Mouse (Mus musculus): ENCODE data around the gene Kpna4.

The Kpna4 gene

GRCm38 (mm10) chr3:69126509-69127345 lies at the start of gene Kpna4:
TSS of gene Kpna4 (minus strand) at chr3:69127113.
- DNase-seq = peak; percentile 89 to 92

DNA sequence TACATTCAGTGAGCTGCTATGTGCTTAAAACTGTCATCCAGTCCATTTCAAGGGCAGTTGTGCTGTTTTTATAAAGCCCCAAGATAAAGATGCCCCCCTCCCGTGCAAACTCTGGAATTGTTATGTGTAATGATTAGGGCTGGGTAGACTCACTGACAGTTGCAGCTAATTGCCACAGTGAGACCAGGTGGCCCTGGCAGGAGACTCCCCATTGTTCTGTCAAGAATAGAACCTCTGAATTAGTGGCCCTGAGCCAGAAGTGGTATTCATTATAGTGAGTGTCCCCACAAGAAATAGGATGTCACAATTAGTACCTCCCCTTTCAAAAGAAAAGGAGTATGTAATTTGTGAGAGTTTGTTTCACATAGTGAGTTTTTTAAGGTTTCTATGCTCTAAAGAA lies 48.3 kb upstream of the Kpna4 start:
- peak; percentile 32 to 38 for DNase-seq

DNA sequence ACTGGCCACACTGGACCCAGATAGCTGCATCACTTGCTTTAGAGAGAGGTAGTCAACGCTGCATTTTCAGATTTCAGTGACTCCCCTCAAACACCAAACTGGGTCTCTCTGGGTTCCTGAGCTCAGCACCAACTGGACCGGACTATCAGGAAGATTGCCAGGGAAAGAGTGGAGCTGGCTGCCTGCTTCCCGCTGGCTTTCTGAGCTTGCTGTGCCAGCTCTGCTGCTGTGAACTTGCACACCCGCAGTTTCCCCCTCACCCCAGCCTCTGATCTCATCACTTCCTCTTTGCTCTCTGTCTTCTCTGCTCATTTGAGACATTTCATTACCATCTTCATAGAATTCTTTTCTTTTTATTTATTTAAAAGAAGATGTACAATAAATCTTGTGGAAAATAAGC lies 44.2 kb upstream of the Kpna4 start:
- peak; percentile 43 to 45 for DNase-seq

DNA sequence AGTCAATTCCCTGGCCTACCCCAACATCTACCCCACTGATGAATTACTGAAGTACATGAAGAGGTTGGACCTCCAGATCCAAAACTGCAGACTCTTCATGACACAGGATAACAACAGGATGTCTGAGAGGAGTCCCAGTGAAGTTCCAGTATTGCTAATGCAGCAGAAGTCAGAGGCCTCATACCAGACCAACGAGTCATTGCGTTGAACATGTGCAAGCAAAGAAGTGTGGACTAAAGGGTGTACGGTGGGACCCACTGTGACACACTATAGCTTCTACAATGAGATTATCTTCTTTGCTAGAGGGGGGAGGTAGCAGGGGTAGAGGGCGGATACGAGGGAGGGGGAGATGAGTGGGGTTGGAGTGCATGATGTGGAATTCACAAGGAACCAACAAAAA lies 42.9 kb upstream of the Kpna4 start:
- no peak for DNase-seq

- no peak for DNase-seq
These were observed 41.8 kb upstream of the Kpna4 start for GRCm38 (mm10) chr3:69168724-69169123.

GRCm38 (mm10) chr3:69163057-69163456 lies 36.1 kb upstream of the Kpna4 start:
- no peak for DNase-seq

DNA sequence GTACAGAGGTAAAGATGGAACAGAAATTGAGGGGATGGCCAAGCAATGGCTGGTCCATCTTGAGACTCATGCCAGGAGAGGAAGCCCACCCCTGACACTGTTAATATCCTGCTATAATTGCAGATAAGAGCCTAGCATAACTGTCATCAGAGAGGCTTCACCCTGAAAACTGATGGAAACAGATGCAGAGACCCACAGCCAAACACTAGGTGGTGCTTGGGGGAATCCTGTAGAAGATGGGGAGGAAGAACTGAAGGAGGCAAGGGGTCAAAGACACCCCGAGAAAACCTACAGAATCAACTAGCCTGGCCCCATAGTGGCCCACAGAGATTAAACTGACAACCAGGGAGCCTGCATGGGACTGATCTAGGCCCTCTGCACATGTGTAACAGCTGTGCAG lies 33.5 kb upstream of the Kpna4 start:
- DNase-seq = no peak

DNA sequence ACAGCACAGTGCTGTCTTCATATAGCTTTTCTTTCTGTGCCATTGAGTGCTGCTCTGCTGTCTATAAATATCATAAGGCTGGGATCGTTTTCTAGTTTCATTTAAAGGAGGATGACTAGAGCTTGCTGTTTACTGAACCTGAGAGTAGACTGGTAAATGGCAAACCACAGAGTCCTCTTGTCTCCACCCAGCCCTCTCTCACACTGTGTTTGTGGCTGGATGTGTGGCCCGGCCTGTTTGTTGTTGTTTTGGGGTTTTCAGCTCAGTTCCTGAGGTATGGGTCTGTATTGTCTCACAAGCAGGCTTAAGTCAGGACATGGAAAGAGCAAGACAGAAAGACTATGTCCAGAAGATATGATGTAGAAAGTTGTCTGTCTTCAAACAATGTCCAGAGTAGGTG lies 32.6 kb upstream of the Kpna4 start:
- DNase-seq = no peak

- no peak for DNase-seq
These were observed 31.0 kb upstream of the Kpna4 start for GRCm38 (mm10) chr3:69157886-69158285.

- no peak for DNase-seq
These were observed 29.6 kb upstream of the Kpna4 start for GRCm38 (mm10) chr3:69156484-69156883.

DNA sequence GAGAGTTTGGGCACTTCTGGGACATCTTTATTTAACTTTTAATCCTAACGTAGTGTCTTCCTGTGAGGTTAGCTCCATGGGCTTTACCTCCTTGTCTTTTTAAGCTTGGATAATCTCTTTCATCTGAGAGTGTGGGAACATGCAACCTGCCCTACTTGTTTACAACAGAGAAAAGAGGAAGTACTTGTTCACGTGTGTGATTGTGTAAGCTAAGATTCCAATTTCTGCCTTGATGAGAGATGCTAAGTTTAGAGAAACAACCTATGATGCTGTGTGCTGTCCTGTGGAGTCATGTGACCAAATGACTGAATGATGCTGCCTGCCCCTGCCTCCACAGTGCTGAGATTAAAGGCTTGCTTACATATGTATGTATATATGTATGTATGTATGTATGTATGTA lies 27.8 kb upstream of the Kpna4 start:
- no peak for DNase-seq

- no peak for DNase-seq
These were observed 24.0 kb upstream of the Kpna4 start for GRCm38 (mm10) chr3:69150921-69151320.

DNA sequence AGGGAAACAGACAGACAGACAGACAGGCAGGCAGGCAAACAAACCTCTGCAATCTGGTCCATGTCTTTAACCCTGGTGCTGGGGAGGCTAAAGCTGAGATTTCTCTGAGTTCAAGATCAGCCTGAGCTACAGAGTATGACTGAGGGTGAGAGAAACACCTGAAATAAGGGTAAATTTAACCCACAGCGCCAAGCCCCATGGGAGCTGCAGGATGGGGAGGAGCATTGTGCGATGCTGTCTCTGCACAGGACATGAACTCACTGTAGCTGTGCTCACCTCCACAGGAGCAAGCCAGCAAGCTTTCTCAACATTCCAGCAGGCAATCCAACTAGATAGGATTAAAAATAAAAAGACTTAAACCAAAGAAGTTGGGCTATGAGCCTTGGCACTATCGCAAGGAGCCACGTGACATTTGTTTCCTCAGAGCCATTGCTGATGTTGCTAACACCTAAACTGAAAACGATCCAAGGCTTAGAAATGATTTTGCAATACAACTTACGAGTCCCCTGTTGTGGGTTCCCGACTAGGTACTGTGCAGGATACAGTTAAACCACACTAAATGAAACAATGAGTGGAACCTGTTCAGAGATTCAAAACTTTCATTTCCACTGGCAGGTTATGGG lies 15.6 kb upstream of the Kpna4 start:
- no peak for DNase-seq

DNA sequence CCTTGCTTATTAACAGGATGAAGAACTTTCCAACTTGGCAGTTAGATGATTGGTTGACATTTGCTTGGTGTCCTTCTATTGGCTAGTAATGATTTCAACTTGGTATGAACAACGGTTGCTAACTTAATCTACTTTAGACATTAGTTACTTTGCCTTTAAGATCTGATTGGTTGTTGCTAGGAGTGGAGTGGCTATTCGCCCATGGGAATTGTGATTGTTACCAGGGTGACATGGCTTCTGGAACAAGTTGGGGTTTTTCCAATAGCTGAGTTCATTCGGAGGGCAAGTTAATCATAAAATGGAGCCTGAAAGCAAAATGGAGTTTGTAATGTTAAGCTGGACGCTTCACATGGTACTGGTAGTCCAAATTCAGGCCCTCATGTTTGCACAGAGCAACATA lies 13.9 kb upstream of the Kpna4 start:
- DNase-seq = no peak

GRCm38 (mm10) chr3:69136059-69136458 lies 9.1 kb upstream of the Kpna4 start:
- no peak for DNase-seq

DNA sequence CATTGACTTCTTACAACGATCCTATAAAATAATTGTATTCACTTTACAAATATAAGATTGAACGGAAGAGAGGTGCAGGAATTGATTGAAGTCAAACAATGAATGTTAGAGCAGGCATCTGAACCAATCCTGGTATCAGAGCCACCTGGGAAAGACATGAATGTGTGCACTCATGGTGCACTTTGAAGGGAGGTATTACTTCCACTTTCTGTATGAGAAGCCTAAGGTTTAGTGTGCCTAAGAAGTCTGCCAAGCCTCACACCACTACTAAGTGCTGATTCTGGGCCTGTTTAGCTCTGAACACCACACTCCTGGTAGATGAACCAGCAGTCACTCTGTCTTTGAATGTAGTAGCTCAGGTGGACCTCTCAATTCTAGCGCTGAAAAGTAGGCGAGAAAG lies 4.1 kb upstream of the Kpna4 start:
- DNase-seq = no peak

GRCm38 (mm10) chr3:69127693-69128092 lies 780 bp upstream of the Kpna4 start:
- DNase-seq = peak in 1 of 2 experiments; percentile 8

DNA sequence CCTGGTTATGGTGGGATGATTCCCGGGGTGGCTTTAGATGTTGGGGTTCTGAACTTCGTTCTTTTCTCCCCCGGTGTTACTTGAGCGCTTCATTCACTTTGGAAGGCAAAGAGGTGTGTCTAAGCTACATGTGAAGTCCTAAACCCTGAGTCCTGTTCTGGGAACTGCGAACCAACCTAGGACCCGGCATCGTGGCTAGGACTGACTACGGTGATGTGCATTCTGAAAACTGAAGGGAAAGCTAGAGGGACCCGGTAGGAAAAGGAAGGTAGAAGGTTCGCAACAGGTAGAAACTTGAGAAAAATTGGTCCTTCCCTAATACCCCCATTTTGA lies 399 bp upstream of the Kpna4 start:
- no peak for DNase-seq

- peak in 1 of 2 experiments; percentile 47 for DNase-seq
These were observed 913 bp downstream of the Kpna4 start for GRCm38 (mm10) chr3:69125891-69126508.

- no peak for DNase-seq
These were observed 1.5 kb downstream of the Kpna4 start for GRCm38 (mm10) chr3:69125461-69125860.

DNA sequence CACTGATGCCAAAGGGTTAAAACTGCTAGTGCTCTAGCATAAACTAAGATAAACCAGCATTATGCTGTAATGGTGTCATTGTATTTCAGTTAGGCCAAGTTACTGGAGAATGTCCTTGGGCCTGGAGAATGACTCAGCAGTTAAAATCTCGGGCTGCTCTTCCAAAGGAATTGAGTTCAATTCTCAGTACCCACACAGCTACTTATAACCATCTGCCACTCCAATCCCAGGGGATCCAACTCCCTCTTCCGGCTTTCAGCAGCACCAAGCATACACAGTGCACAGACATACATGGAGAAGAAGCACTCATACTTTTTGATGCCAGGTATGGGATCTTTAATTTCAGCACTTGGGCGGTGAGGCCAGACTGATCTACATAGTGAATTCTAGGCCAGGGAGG lies 8.1 kb downstream of the Kpna4 start:
- DNase-seq = no peak

GRCm38 (mm10) chr3:69114760-69115159 lies 12.2 kb downstream of the Kpna4 start:
- DNase-seq = no peak

DNA sequence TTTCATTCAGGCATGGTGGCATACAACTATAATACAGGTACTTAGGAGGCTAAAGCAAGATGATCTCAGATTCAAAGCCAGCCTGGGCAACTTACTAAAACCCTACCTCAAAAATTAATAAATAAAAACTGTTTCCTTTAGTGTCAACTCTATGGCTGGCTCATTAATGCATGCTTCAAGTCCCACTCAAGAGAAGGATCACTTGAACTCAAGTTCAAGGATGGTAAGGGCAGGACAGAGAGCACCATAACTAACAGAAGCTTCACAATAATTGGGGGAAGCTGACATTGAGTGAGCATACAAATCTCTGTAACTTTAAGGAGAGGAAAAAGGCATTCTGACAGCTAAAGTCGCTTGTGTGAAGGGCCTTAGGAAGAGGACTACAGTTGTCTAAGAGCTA lies 13.0 kb downstream of the Kpna4 start:
- DNase-seq = no peak

DNA sequence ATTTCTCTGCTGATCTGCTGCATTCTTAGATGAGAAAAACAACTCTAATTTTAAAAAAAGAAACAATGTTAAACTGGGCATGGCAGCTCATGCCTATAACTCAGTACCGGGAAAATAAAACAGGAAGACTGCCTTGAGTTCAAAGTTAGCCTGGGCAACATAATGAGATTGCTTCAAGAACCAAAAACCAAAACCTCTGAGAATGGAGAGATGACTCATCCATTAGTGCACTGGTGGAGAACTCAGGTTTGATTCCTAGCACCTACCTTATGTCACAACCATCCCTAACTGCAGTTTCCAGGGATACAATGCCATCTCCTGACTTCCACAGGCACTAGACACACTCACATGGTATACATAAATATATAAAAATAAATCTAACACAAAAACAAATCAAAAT lies 17.8 kb downstream of the Kpna4 start:
- no peak for DNase-seq
